Mouse (Mus musculus) telencephalon, adult 2 months (tissue): ENCODE measurements at regions not wholly inside any gene's neighbourhood (a gene's known extent, or its start where the extent isn't known, plus 50 kb on each side); places are given as distances from the start of the nearest gene placed in this dataset.
"Not testable (repeated sequence)": the region's sequence is repeated elsewhere in the genome, so short reads cannot be mapped to it uniquely, and the experiment has no call there.

Experiments
- DNase-seq: peaks from one replicate; pipeline ENCODE4 v3.0.0-alpha.2; 2011; ENCODE audit warnings: low read depth, low spot score

- no peak for DNase-seq
Measured at GRCm38 (mm10) chr12:77854281-77855075, 339.6 kb upstream of the Gm6657 start.

GRCm38 (mm10) chr12:77855796-77856195 lies 338.2 kb upstream of the Gm6657 start:
- DNase-seq = no peak

- no peak for DNase-seq
Measured at GRCm38 (mm10) chr12:77857281-77857680, 336.8 kb upstream of the Gm6657 start.

GRCm38 (mm10) chr12:77860769-77861557 lies 333.1 kb upstream of the Gm6657 start:
- DNase-seq = no peak

- no peak for DNase-seq
Measured at GRCm38 (mm10) chr12:77867947-77868495, 326.0 kb upstream of the Gm6657 start.

GRCm38 (mm10) chr12:77869296-77869695 lies 324.7 kb upstream of the Gm6657 start:
- peak; percentile 46 for DNase-seq

GRCm38 (mm10) chr12:77887335-77887734 lies 306.7 kb upstream of the Gm6657 start:
- no peak for DNase-seq

GRCm38 (mm10) chr12:77891452-77891851 lies 302.6 kb upstream of the Gm6657 start:
- no peak for DNase-seq

GRCm38 (mm10) chr12:77894238-77894637 lies 299.8 kb upstream of the Gm6657 start:
- DNase-seq = no peak

- no peak for DNase-seq
Measured at GRCm38 (mm10) chr12:77895508-77895907, 298.5 kb upstream of the Gm6657 start.

GRCm38 (mm10) chr12:77898974-77899373 lies 295.1 kb upstream of the Gm6657 start:
- not testable (repeated sequence) for DNase-seq

GRCm38 (mm10) chr12:77901254-77901653 lies 292.8 kb upstream of the Gm6657 start:
- no peak for DNase-seq

- DNase-seq = no peak
Measured at GRCm38 (mm10) chr12:77912863-77913554, 281.0 kb upstream of the Gm6657 start.

- no peak for DNase-seq
Measured at GRCm38 (mm10) chr12:77928729-77929128, 265.3 kb upstream of the Gm6657 start.

- no peak for DNase-seq
Measured at GRCm38 (mm10) chr12:77929571-77929970, 264.5 kb upstream of the Gm6657 start.

GRCm38 (mm10) chr12:77943960-77944359 lies 250.1 kb upstream of the Gm6657 start:
- no peak for DNase-seq

GRCm38 (mm10) chr12:77949474-77950017 lies 244.5 kb upstream of the Gm6657 start:
- DNase-seq = peak; percentile 43

- no peak for DNase-seq
Measured at GRCm38 (mm10) chr12:77952492-77952891, 241.6 kb upstream of the Gm6657 start.

- DNase-seq = no peak
Measured at GRCm38 (mm10) chr12:77962631-77963030, 231.4 kb upstream of the Gm6657 start.

GRCm38 (mm10) chr12:77968543-77968942 lies 225.5 kb upstream of the Gm6657 start:
- no peak for DNase-seq

GRCm38 (mm10) chr12:77970026-77970425 lies 224.0 kb upstream of the Gm6657 start:
- DNase-seq = no peak

- DNase-seq = no peak
Measured at GRCm38 (mm10) chr12:77972165-77972564, 221.9 kb upstream of the Gm6657 start.
